Comparison of ENCODE assay signal across 8 mouse cellular contexts in genomic region chr11:114726965-114727825, GRCm38 (mm10). TPM values are rescaled to one million over a fixed set of nuclear protein-coding genes. Genes with fewer than 3 reads are reported as not detected.
A peak's percentile ranks its signal among the peaks of the same experiment; 100 is the strongest.
DNase-seq lines count a peak whose midpoint lies in the region; ATAC-seq and TF ChIP-seq lines count a peak whose summit lies in the region.

Gene Dnaic2, plus strand, starts transcription at chr11:114727408.

- TF ChIP-seq POLR2A in bone marrow macrophage, adult 2 months (IDR thresholded peaks at IDR 0.05; ENCODE audit: borderline replicate concordance, low read depth, low read length) = no peak

- peak within 1 kb of the TSS; percentile 69 for H3K9ac ChIP-seq in heart, embryonic 13.5 days
- no peak within 1 kb of the TSS for H3K9ac ChIP-seq in liver, embryonic 14.5 days (replicated peaks)
- H3K9ac ChIP-seq in neural tube, embryonic 12.5 days = no peak within 1 kb of the TSS

- peaks cover 3% of the 10 kb centered on the region; the same call in 1 of the 2 replicates for H3K9me3 ChIP-seq in forebrain, embryonic 10.5 days
- H3K9me3 ChIP-seq in heart, embryonic 13.5 days = no peaks in the 10 kb centered on the region
- no peaks in the 10 kb centered on the region for H3K9me3 ChIP-seq in liver, embryonic 14.5 days (ENCODE audit: control insufficient read depth, low read length)
- H3K9me3 ChIP-seq in neural tube, embryonic 12.5 days = no peaks in the 10 kb centered on the region

- peaks cover 26% of the 10 kb centered on the region for H3K27me3 ChIP-seq in forebrain, embryonic 10.5 days (ENCODE audit: poor library complexity, severe bottlenecking)
- 0 out of 2 replicates have a peak, but pooled peaks cover 4% of the 10 kb centered on the region for H3K27me3 ChIP-seq in heart, embryonic 13.5 days (replicated peaks)
- peaks cover 4% of the 10 kb centered on the region for H3K27me3 ChIP-seq in liver, embryonic 14.5 days (ENCODE audit: control insufficient read depth, insufficient read depth, low read length)
- H3K27me3 ChIP-seq in neural tube, embryonic 12.5 days (replicated peaks) = no peaks in the 10 kb centered on the region

- TF ChIP-seq CTCF in bone marrow macrophage, adult 2 months (IDR thresholded peaks at IDR 0.05; ENCODE audit: low read depth, low read length) = no peak
- no peak for TF ChIP-seq CTCF in liver, embryonic 14.5 days (IDR thresholded peaks at IDR 0.05; ENCODE audit: low read depth)

- DNase-seq in B cell, adult 2 months = peak; percentile 23 to 34
- peak; percentile 80 for DNase-seq in forebrain, embryonic 10.5 days (ENCODE audit: extremely low spot score, low spot score)
- peak; percentile 86 for DNase-seq in kidney, postnatal 10 days
- DNase-seq in liver, embryonic 14.5 days (ENCODE audit: low read depth in 3 of 3, low spot score in 3 of 3) = no peak
- DNase-seq in yolk sac, embryonic 10.5 days (ENCODE audit: low spot score) = peak; percentile 46

- TF ChIP-seq EP300 in liver, embryonic 14.5 days (IDR thresholded peaks at IDR 0.05; ENCODE audit: low read depth) = no peak

- ATAC-seq in heart, embryonic 13.5 days (ENCODE audit: extremely low read depth, insufficient number of reproducible peaks, low FRiP score, low TSS enrichment) = peak; percentile 47; the same call in 1 of the 2 replicates
- ATAC-seq in liver, embryonic 14.5 days (ENCODE audit: insufficient read depth) = no peak
- peak; percentile 89 for ATAC-seq in neural tube, embryonic 12.5 days (ENCODE audit: low FRiP score, low read depth)

- peak within 1 kb of the TSS; percentile 73 for H3K4me2 ChIP-seq in heart, embryonic 13.5 days
- H3K4me2 ChIP-seq in liver, embryonic 14.5 days (ENCODE audit: low read depth) = peak within 1 kb of the TSS; percentile 50
- H3K4me2 ChIP-seq in neural tube, embryonic 12.5 days (replicated peaks) = peak within 1 kb of the TSS; percentile 63

- peaks cover 37% of the 10 kb centered on the region for H3K4me1 ChIP-seq in bone marrow macrophage, adult 2 months (ENCODE audit: control insufficient read depth, insufficient read depth, low read length)
- peaks cover 41% of the 10 kb centered on the region for H3K4me1 ChIP-seq in forebrain, embryonic 10.5 days
- peaks cover 29% of the 10 kb centered on the region for H3K4me1 ChIP-seq in heart, embryonic 13.5 days
- peaks cover 0 to 7% of the 10 kb centered on the region in 2 experiments; a peak in 1 of 4 replicates for H3K4me1 ChIP-seq in liver, embryonic 14.5 days (replicated peaks; ENCODE audit: control insufficient read depth in 2 of 2, insufficient read depth in 2 of 2, low read length in 1 of 2)
- H3K4me1 ChIP-seq in neural tube, embryonic 12.5 days = peaks cover 19% of the 10 kb centered on the region

- WGBS in forebrain, embryonic 10.5 days = 14% methylated on average over 34 of the region's 34 CpGs
- WGBS in heart, embryonic 13.5 days = 9% methylated on average over 34 of the region's 34 CpGs
- WGBS in liver, embryonic 14.5 days (ENCODE audit: insufficient replicate concordance) = 11% methylated on average over 34 of the region's 34 CpGs
- 10% methylated on average over 34 of the region's 34 CpGs for WGBS in neural tube, embryonic 12.5 days

- peak within 1 kb of the TSS; percentile 27 for H3K4me3 ChIP-seq in bone marrow macrophage, adult 2 months (ENCODE audit: insufficient read depth, low read length)
- H3K4me3 ChIP-seq in forebrain, embryonic 10.5 days = peak within 1 kb of the TSS; percentile 47
- H3K4me3 ChIP-seq in heart, embryonic 13.5 days = peak within 1 kb of the TSS; percentile 49
- H3K4me3 ChIP-seq in liver, embryonic 14.5 days (ENCODE audit: insufficient read depth in 1 of 2, low read depth in 2 of 2, low read length in 2 of 2) = peak within 1 kb of the TSS in 1 of 2 experiments; percentile 17; a peak in 1 of 4 replicates
- H3K4me3 ChIP-seq in neural tube, embryonic 12.5 days = peak within 1 kb of the TSS; percentile 15; the same call in 1 of the 2 replicates

- no peak within 1 kb of the TSS for H3K27ac ChIP-seq in bone marrow macrophage, adult 2 months (ENCODE audit: insufficient read depth, low read depth, low read length)
- peak within 1 kb of the TSS; percentile 49; the same call in 1 of the 2 replicates for H3K27ac ChIP-seq in forebrain, embryonic 10.5 days
- H3K27ac ChIP-seq in heart, embryonic 13.5 days (replicated peaks) = no peak within 1 kb of the TSS
- H3K27ac ChIP-seq in liver, embryonic 14.5 days = no peak within 1 kb of the TSS
- no peak within 1 kb of the TSS for H3K27ac ChIP-seq in neural tube, embryonic 12.5 days

- no peaks in the 10 kb centered on the region for H3K36me3 ChIP-seq in forebrain, embryonic 10.5 days (replicated peaks)
- H3K36me3 ChIP-seq in heart, embryonic 13.5 days = no peaks in the 10 kb centered on the region
- no peaks in the 10 kb centered on the region for H3K36me3 ChIP-seq in liver, embryonic 14.5 days (replicated peaks; ENCODE audit: control insufficient read depth, insufficient read depth, low read depth)
- no peaks in the 10 kb centered on the region for H3K36me3 ChIP-seq in neural tube, embryonic 12.5 days

RNA-seq across cellular contexts. Expression of gene Dnaic2, which starts in this region (rescaled TPM):
- not detected in 2 replicates for polyA plus RNA-seq in bone marrow macrophage, adult 2 months (2012; ENCODE audit: insufficient read depth, insufficient read length, missing spikeins)
- polyA plus RNA-seq in forebrain, embryonic 10.5 days (2016; fragmentation: Nextera tagmentation; extraction: Ambion mirVana) = 0.77 and 1.0 TPM in 2 replicates
- 0.13 and 0.36 TPM in 2 replicates for polyA plus RNA-seq in heart, embryonic 13.5 days (2015; fragmentation: Nextera tagmentation; extraction: Ambion mirVana)
- polyA plus RNA-seq in liver, embryonic 14.5 days (2012; rRNA removed) = 0.03 and 0.17 TPM in 2 replicates
- not detected in 2 replicates for polyA plus RNA-seq in liver, embryonic 14.5 days (2014; fragmentation: Nextera tagmentation; extraction: Ambion mirVana)
- polyA plus RNA-seq in neural tube, embryonic 12.5 days (2016; fragmentation: Nextera tagmentation; extraction: Ambion mirVana) = 3.0 and 4.2 TPM in 2 replicates

Comparison
In these comparisons a context has a peak if more than half of its experiments do, and no peak if none do; other contexts are left out.
1. Peak in ATAC-seq, H3K4me3 ChIP-seq, H3K9ac ChIP-seq and H3K4me2 ChIP-seq in heart, embryonic 13.5 days; RNA of the gene not detected or under 1 TPM.
2. DNase-seq: peak in B cell, adult 2 months (2 of 2), forebrain, embryonic 10.5 days (single experiment), kidney, postnatal 10 days (single experiment) and yolk sac, embryonic 10.5 days (single experiment); none in liver, embryonic 14.5 days (0 of 3).
3. Peak in every context shown above with its lines, with median percentiles within 50 percentile points of each other: H3K4me2 ChIP-seq.